ENCODE assay signal across 8 mouse cellular contexts in the genomic region with DNA sequence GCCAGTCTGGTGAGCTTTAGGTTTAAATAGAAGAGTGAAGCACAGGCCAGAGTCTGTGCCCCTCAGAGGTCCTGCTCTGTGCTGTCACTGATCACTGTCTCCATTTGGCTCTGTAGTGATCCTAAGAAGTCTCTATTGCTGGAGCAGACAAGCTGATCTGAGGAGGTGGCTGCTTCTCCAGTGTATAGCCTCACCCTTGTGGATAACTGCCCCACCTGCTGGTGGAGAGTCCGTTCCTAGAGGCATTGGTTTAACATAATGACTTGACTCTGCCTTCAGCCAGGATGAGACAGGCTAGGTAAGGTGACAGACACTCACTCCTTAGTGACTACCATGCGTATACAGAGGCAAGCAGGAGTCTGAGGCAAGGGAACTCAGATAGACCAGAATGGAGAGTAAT.
A peak's percentile ranks its signal among the peaks of the same experiment; 100 is the strongest.
DNase-seq lines count a peak whose midpoint lies in the region; ATAC-seq and TF ChIP-seq lines count a peak whose summit lies in the region.

No protein-coding gene starts in this region.

- peak; percentile 73 for TF ChIP-seq CTCF in heart, adult 2 months (IDR thresholded peaks at IDR 0.05)
- peak; percentile 54 for TF ChIP-seq CTCF in ES-Bruce4 (IDR thresholded peaks at IDR 0.05; ENCODE audit: low read depth, low read length)

- no peak overlapping the region for H3K9ac ChIP-seq in heart, adult 2 months (ENCODE audit: low read depth, low read length)
- H3K9ac ChIP-seq in ES-Bruce4 (ENCODE audit: low read depth, poor library complexity, severe bottlenecking) = no peak overlapping the region
- H3K9ac ChIP-seq in kidney, embryonic 16.5 days (replicated peaks; ENCODE audit: low read length) = no peak overlapping the region

- ATAC-seq in kidney, embryonic 16.5 days (ENCODE audit: low FRiP score, low TSS enrichment) = 0 out of 2 replicates have a peak, but pooled peaks have one; percentile 23
- ATAC-seq in inflammation-experienced regulatory T-cells, adult 6 months = no peak

- 67% methylated on average over 2 of the region's 2 CpGs for WGBS in heart, adult 2 months
- WGBS in heart, embryonic 10.5 days = 47% methylated on average over 2 of the region's 2 CpGs
- 63% methylated on average over 2 of the region's 2 CpGs for WGBS in kidney, embryonic 16.5 days

- H3K79me2 ChIP-seq in heart, adult 2 months (replicated peaks; ENCODE audit: control insufficient read depth, insufficient read depth, low read length) = no peaks in the 10 kb centered on the region

- TF ChIP-seq EP300 in heart, adult 2 months (IDR thresholded peaks at IDR 0.05; ENCODE audit: insufficient read depth, low read depth, low read length) = peak; percentile 72; the same call in 1 of the 2 replicates
- no peak for TF ChIP-seq EP300 in ES-Bruce4 (IDR thresholded peaks at IDR 0.05; ENCODE audit: insufficient read depth, low read depth, low read length)

- H3K4me1 ChIP-seq in heart, adult 2 months (ENCODE audit: control insufficient read depth, insufficient read depth, low read length) = no peaks in the 10 kb centered on the region; the same call in 1 of the 2 replicates
- no peaks in the 10 kb centered on the region for H3K4me1 ChIP-seq in heart, embryonic 10.5 days
- peaks cover 2% of the 10 kb centered on the region for H3K4me1 ChIP-seq in ES-Bruce4 (ENCODE audit: control insufficient read depth, insufficient read depth, low read length)
- H3K4me1 ChIP-seq in kidney, embryonic 16.5 days (ENCODE audit: insufficient read depth, low read length) = no peaks in the 10 kb centered on the region

- H3K4me2 ChIP-seq in kidney, embryonic 16.5 days (replicated peaks; ENCODE audit: low read depth, low read length) = no peak overlapping the region

- H3K27ac ChIP-seq in heart, adult 2 months = no peak overlapping the region
- H3K27ac ChIP-seq in heart, embryonic 10.5 days = no peak overlapping the region
- H3K27ac ChIP-seq in ES-Bruce4 (ENCODE audit: insufficient read depth, low read length) = no peak overlapping the region
- no peak overlapping the region for H3K27ac ChIP-seq in kidney, embryonic 16.5 days (ENCODE audit: low read length)

- peak; percentile 42 to 61 for DNase-seq in heart, adult 2 months
- no peak for DNase-seq in heart, embryonic 10.5 days (ENCODE audit: low spot score)
- peak; percentile 45 for DNase-seq in cerebellum, postnatal 14 days
- peak; percentile 73 for DNase-seq in testis, postnatal 10 days (ENCODE audit: low spot score)
- no peak for DNase-seq in spleen, adult 12 weeks (ENCODE audit: low spot score)

- no peaks in the 10 kb centered on the region for H3K36me3 ChIP-seq in heart, adult 2 months (ENCODE audit: control insufficient read depth, insufficient read depth, low read length)
- H3K36me3 ChIP-seq in heart, embryonic 10.5 days = no peaks in the 10 kb centered on the region
- no peaks in the 10 kb centered on the region for H3K36me3 ChIP-seq in ES-Bruce4 (ENCODE audit: control insufficient read depth, insufficient read depth, low read length, poor library complexity, severe bottlenecking)
- no peaks in the 10 kb centered on the region for H3K36me3 ChIP-seq in kidney, embryonic 16.5 days (ENCODE audit: insufficient read depth, low read length)

- no peak overlapping the region for H3K4me3 ChIP-seq in heart, adult 2 months
- H3K4me3 ChIP-seq in heart, embryonic 10.5 days = no peak overlapping the region
- H3K4me3 ChIP-seq in ES-Bruce4 (ENCODE audit: low read depth, low read length) = no peak overlapping the region
- H3K4me3 ChIP-seq in kidney, embryonic 16.5 days (ENCODE audit: low read length) = no peak overlapping the region

- no peak for TF ChIP-seq POLR2A in heart, adult 2 months (IDR thresholded peaks at IDR 0.05; ENCODE audit: insufficient read depth, low read depth, low read length)
- TF ChIP-seq POLR2A in ES-Bruce4 (IDR thresholded peaks at IDR 0.05; ENCODE audit: insufficient read depth, low read length) = no peak

- H3K9me3 ChIP-seq in heart, embryonic 10.5 days = 0 out of 2 replicates have a peak, but pooled peaks cover 4% of the 10 kb centered on the region
- no peaks in the 10 kb centered on the region for H3K9me3 ChIP-seq in ES-Bruce4 (replicated peaks; ENCODE audit: control insufficient read depth, insufficient read depth, low read length, poor library complexity, severe bottlenecking)
- H3K9me3 ChIP-seq in kidney, embryonic 16.5 days (ENCODE audit: low read length) = peaks cover 4% of the 10 kb centered on the region

- no peaks in the 10 kb centered on the region for H3K27me3 ChIP-seq in heart, adult 2 months (ENCODE audit: control insufficient read depth, insufficient read depth, low read length)
- H3K27me3 ChIP-seq in heart, embryonic 10.5 days (ENCODE audit: insufficient read depth, poor library complexity, severe bottlenecking) = no peaks in the 10 kb centered on the region
- no peaks in the 10 kb centered on the region for H3K27me3 ChIP-seq in ES-Bruce4 (ENCODE audit: control insufficient read depth, insufficient read depth, low read length, poor library complexity, severe bottlenecking)
- no peaks in the 10 kb centered on the region for H3K27me3 ChIP-seq in kidney, embryonic 16.5 days (ENCODE audit: insufficient read depth, low read length)

- intact Hi-C loops in heart, adult 2 months (cut with DNase I) = loop anchor here (2.0 kb wide), 2 partner anchors 45 to 279 kb away; no protein-coding TSS in a partner anchor

Comparison
In these comparisons a context has a peak if more than half of its experiments do, and no peak if none do; other contexts are left out.
1. DNase-seq: peak in heart, adult 2 months (2 of 2), cerebellum, postnatal 14 days (2 of 2) and testis, postnatal 10 days (single experiment); none in heart, embryonic 10.5 days (single experiment) and spleen, adult 12 weeks (single experiment).